In genomic region chr17:73540409-73541232, GRCm38 (mm10) we compare ENCODE assay signal across 13 mouse cellular contexts.
DNase-seq lines count a peak whose midpoint lies in the region; ATAC-seq and TF ChIP-seq lines count a peak whose summit lies in the region.
"Had no signal": no experiment of that assay in that cellular context is flagged by ENCODE, and none has a peak within 500 bp of the region (broad histone marks: within the 10 kb centered on the region; RNA-seq: fewer than 3 reads in every experiment).

No protein-coding gene starts in this region.

- peak; percentile 70 for ATAC-seq in activated CD4-positive, CD25-positive, alpha-beta regulatory T cell, adult 4 months
- ATAC-seq in forebrain, embryonic 12.5 days (ENCODE audit: low FRiP score): peak; percentile 74; the same call in 1 of the 2 replicates
- ATAC-seq in hindbrain, postnatal 0 days: 0 out of 2 replicates have a peak, but pooled peaks have one; percentile 50
- ATAC-seq in neural tube, embryonic 13.5 days (ENCODE audit: low read depth): peak; percentile 57
- ATAC-seq in kidney, embryonic 16.5 days (ENCODE audit: low FRiP score, low TSS enrichment): no peak
- ATAC-seq in heart, embryonic 11.5 days (replicated peaks; ENCODE audit: insufficient number of reproducible peaks, low FRiP score, low TSS enrichment): no peak

- peak overlapping the region; percentile 82 for H3K27ac ChIP-seq in forebrain, embryonic 12.5 days
- H3K27ac ChIP-seq in hindbrain, postnatal 0 days: no peak overlapping the region
- peak overlapping the region; percentile 38; the same call in 1 of the 2 replicates for H3K27ac ChIP-seq in neural tube, embryonic 13.5 days (replicated peaks)
- H3K27ac ChIP-seq in kidney, embryonic 16.5 days (ENCODE audit: low read length): no peak overlapping the region
- H3K27ac ChIP-seq in heart, embryonic 11.5 days (ENCODE audit: low read depth, low read length): no peak overlapping the region
- H3K27ac ChIP-seq: heart, embryonic 10.5 days had no signal

- 20% methylated on average over 14 of the region's 14 CpGs for WGBS in forebrain, embryonic 12.5 days
- 36% methylated on average over 14 of the region's 14 CpGs for WGBS in hindbrain, postnatal 0 days
- 24% methylated on average over 14 of the region's 14 CpGs for WGBS in neural tube, embryonic 13.5 days
- 24% methylated on average over 14 of the region's 14 CpGs for WGBS in kidney, embryonic 16.5 days
- WGBS in heart, embryonic 11.5 days (ENCODE audit: insufficient replicate concordance): 45% methylated on average over 14 of the region's 14 CpGs

- peaks cover 21% of the 10 kb centered on the region for H3K4me1 ChIP-seq in forebrain, embryonic 12.5 days
- H3K4me1 ChIP-seq in hindbrain, postnatal 0 days (ENCODE audit: insufficient read depth, low read length): peaks cover 4% of the 10 kb centered on the region; the same call in 1 of the 2 replicates
- H3K4me1 ChIP-seq in neural tube, embryonic 13.5 days (replicated peaks): peaks cover 22% of the 10 kb centered on the region
- H3K4me1 ChIP-seq in kidney, embryonic 16.5 days (ENCODE audit: insufficient read depth, low read length): peaks cover 7% of the 10 kb centered on the region; the same call in 1 of the 2 replicates
- no peaks in the 10 kb centered on the region for H3K4me1 ChIP-seq in heart, embryonic 11.5 days (ENCODE audit: control insufficient read depth, insufficient read depth, low read length)
- H3K4me1 ChIP-seq: heart, embryonic 10.5 days had no signal

- peak overlapping the region; percentile 36 for H3K4me2 ChIP-seq in forebrain, embryonic 12.5 days
- no peak overlapping the region for H3K4me2 ChIP-seq in hindbrain, postnatal 0 days (ENCODE audit: low read depth, low read length)
- H3K4me2 ChIP-seq in neural tube, embryonic 13.5 days: no peak overlapping the region
- no peak overlapping the region for H3K4me2 ChIP-seq in kidney, embryonic 16.5 days (replicated peaks; ENCODE audit: low read depth, low read length)
- no peak overlapping the region for H3K4me2 ChIP-seq in heart, embryonic 11.5 days

- no peaks in the 10 kb centered on the region for H3K9me3 ChIP-seq in forebrain, embryonic 12.5 days
- H3K9me3 ChIP-seq in hindbrain, postnatal 0 days (ENCODE audit: low read length): no peaks in the 10 kb centered on the region
- H3K9me3 ChIP-seq in neural tube, embryonic 13.5 days: no peaks in the 10 kb centered on the region
- no peaks in the 10 kb centered on the region for H3K9me3 ChIP-seq in kidney, embryonic 16.5 days (ENCODE audit: low read length)
- no peaks in the 10 kb centered on the region for H3K9me3 ChIP-seq in heart, embryonic 11.5 days (replicated peaks; ENCODE audit: control insufficient read depth, low read length)
- H3K9me3 ChIP-seq: heart, embryonic 10.5 days had no signal

- no peaks in the 10 kb centered on the region for H3K27me3 ChIP-seq in forebrain, embryonic 12.5 days
- no peaks in the 10 kb centered on the region for H3K27me3 ChIP-seq in hindbrain, postnatal 0 days (ENCODE audit: insufficient read depth, low read length)
- no peaks in the 10 kb centered on the region for H3K27me3 ChIP-seq in neural tube, embryonic 13.5 days
- H3K27me3 ChIP-seq in kidney, embryonic 16.5 days (ENCODE audit: insufficient read depth, low read length): no peaks in the 10 kb centered on the region
- H3K27me3 ChIP-seq in heart, embryonic 11.5 days (ENCODE audit: control insufficient read depth, insufficient read depth, low read length): 0 out of 2 replicates have a peak, but pooled peaks cover 2% of the 10 kb centered on the region

- H3K4me3 ChIP-seq in forebrain, embryonic 12.5 days (replicated peaks): no peak overlapping the region
- H3K4me3 ChIP-seq in hindbrain, postnatal 0 days (ENCODE audit: low read length): no peak overlapping the region
- H3K4me3 ChIP-seq in neural tube, embryonic 13.5 days: no peak overlapping the region
- H3K4me3 ChIP-seq in kidney, embryonic 16.5 days (ENCODE audit: low read length): no peak overlapping the region
- no peak overlapping the region for H3K4me3 ChIP-seq in heart, embryonic 11.5 days (ENCODE audit: low read depth, low read length)
- H3K4me3 ChIP-seq: heart, embryonic 10.5 days had no signal

- peak overlapping the region; percentile 21; the same call in 1 of the 2 replicates for H3K9ac ChIP-seq in forebrain, embryonic 12.5 days
- no peak overlapping the region for H3K9ac ChIP-seq in hindbrain, postnatal 0 days (replicated peaks; ENCODE audit: low read length)
- H3K9ac ChIP-seq in neural tube, embryonic 13.5 days: no peak overlapping the region
- H3K9ac ChIP-seq in kidney, embryonic 16.5 days (replicated peaks; ENCODE audit: low read length): no peak overlapping the region
- H3K9ac ChIP-seq in heart, embryonic 11.5 days (ENCODE audit: low read depth, low read length): no peak overlapping the region

- DNase-seq in hindbrain, postnatal 0 days (ENCODE audit: low spot score): peak; percentile 38
- DNase-seq in gastrocnemius, postnatal 10 days: no peak
- DNase-seq in spleen, adult 18-20 months: no peak
- DNase-seq: adrenal gland, adult 2 months; cerebellum, adult 18-20 months; kidney, adult 2 months had no signal

- TF ChIP-seq CTCF in hindbrain, postnatal 0 days (IDR thresholded peaks at IDR 0.05; ENCODE audit: low read depth): no peak

- no peaks in the 10 kb centered on the region for H3K36me3 ChIP-seq in forebrain, embryonic 12.5 days (replicated peaks)
- no peaks in the 10 kb centered on the region for H3K36me3 ChIP-seq in hindbrain, postnatal 0 days (ENCODE audit: insufficient read depth, low read length)
- no peaks in the 10 kb centered on the region for H3K36me3 ChIP-seq in neural tube, embryonic 13.5 days
- H3K36me3 ChIP-seq in kidney, embryonic 16.5 days (ENCODE audit: insufficient read depth, low read length): no peaks in the 10 kb centered on the region
- H3K36me3 ChIP-seq in heart, embryonic 11.5 days (ENCODE audit: control insufficient read depth, insufficient read depth, low read length): no peaks in the 10 kb centered on the region
- H3K36me3 ChIP-seq: G1E; heart, embryonic 10.5 days had no signal

Comparison
In these comparisons a context has a peak if more than half of its experiments do, and no peak if none do; other contexts are left out.
1. ATAC-seq: peak in activated CD4-positive, CD25-positive, alpha-beta regulatory T cell, adult 4 months (single experiment), forebrain, embryonic 12.5 days (single experiment), hindbrain, postnatal 0 days (single experiment) and neural tube, embryonic 13.5 days (single experiment); none in kidney, embryonic 16.5 days (single experiment) and heart, embryonic 11.5 days (single experiment).
2. H3K27ac ChIP-seq: peak in forebrain, embryonic 12.5 days (single experiment) and neural tube, embryonic 13.5 days (single experiment); none in hindbrain, postnatal 0 days (single experiment), kidney, embryonic 16.5 days (single experiment) and heart, embryonic 11.5 days (single experiment).